Mouse (Mus musculus): ENCODE measurements around the gene Zbtb44. TPM values are rescaled to one million over a fixed set of nuclear protein-coding genes. Genes with fewer than 3 reads are reported as not detected.

Zbtb44 gene
- polyA plus RNA-seq, 1 experiment: 8.2 TPM

GRCm38 (mm10) chr9:31119405-31119804, 89.0 kb downstream of the Zbtb44 start:
- TF ChIP-seq GATA1 (IDR thresholded peaks at IDR 0.05; ENCODE audit: low read length): no peak

- no peak for TF ChIP-seq GATA1 (IDR thresholded peaks at IDR 0.05; ENCODE audit: low read length)
Observed at GRCm38 (mm10) chr9:31119882-31120532, 89.6 kb downstream of the Zbtb44 start.

- TF ChIP-seq GATA1 (IDR thresholded peaks at IDR 0.05; ENCODE audit: low read length): no peak
Observed at GRCm38 (mm10) chr9:31120533-31120915, 90.1 kb downstream of the Zbtb44 start.

- no peak for TF ChIP-seq GATA1 (IDR thresholded peaks at IDR 0.05; ENCODE audit: low read length)
Observed at GRCm38 (mm10) chr9:31122464-31123030, 92.1 kb downstream of the Zbtb44 start.

Other genes with a start within 250 kb of the Zbtb44 start
- gene Adamts15, start 108.2 kb upstream of the Zbtb44 start, polyA plus RNA-seq (2012): not detected in 2 replicates
- not detected in 2 replicates for gene Adamts8, start 88.1 kb upstream of the Zbtb44 start, polyA plus RNA-seq (2012)
- 0.01 TPM in 1 of 2 replicates, not detected in the other for gene St14, start 101.2 kb downstream of the Zbtb44 start, polyA plus RNA-seq (2012)
- gene Aplp2, start 181.2 kb downstream of the Zbtb44 start, polyA plus RNA-seq (2012): 45.6 and 52.4 TPM in 2 replicates
- 6.0 and 6.8 TPM in 2 replicates for gene Prdm10, start 249.9 kb downstream of the Zbtb44 start, polyA plus RNA-seq (2012)